Mouse (Mus musculus) limb, embryonic 15.5 days (tissue): ENCODE measurements around the gene Rbfox1. TPM values are rescaled to one million over a fixed set of nuclear protein-coding genes. Genes with fewer than 3 reads are reported as not detected.

Source experiments
- ATAC-seq: fragments of 200-750 bp; cut with Nextera tagmentation; 2 replicates; pipeline ENCODE4 v1.8.0; 2017; ENCODE audit warnings: low read depth, moderate TSS enrichment; ENCODE audit not compliant: insufficient number of reproducible peaks, low FRiP score, low TSS enrichment
- H3K27ac ChIP-seq: fragments of 300-500 bp; sonication (generic); 2 replicates; pipeline ENCODE4 v1.5.1; 2015; ENCODE audit warnings: moderate library complexity, mild to moderate bottlenecking, inconsistent platforms
- H3K27me3 ChIP-seq: fragments of 300-500 bp; sonication (generic); 2 replicates; pipeline ENCODE4 v1.6.1; 2015; ENCODE audit warnings: inconsistent platforms
- H3K36me3 ChIP-seq: fragments of 300-500 bp; sonication (generic); 2 replicates; pipeline ENCODE4 v1.6.1; 2015; ENCODE audit warnings: inconsistent platforms
- H3K4me1 ChIP-seq: fragments of 300-500 bp; sonication (generic); 2 replicates; pipeline ENCODE4 v1.6.1; 2015; ENCODE audit warnings: inconsistent platforms
- H3K4me2 ChIP-seq: fragments of 300-500 bp; sonication (generic); 2 replicates; pipeline ENCODE4 v1.6.1; 2015; ENCODE audit warnings: mild to moderate bottlenecking, inconsistent platforms
- H3K4me3 ChIP-seq: fragments of 300-500 bp; sonication (generic); 2 replicates; pipeline ENCODE4 v1.5.1; 2015; ENCODE audit warnings: mild to moderate bottlenecking, inconsistent platforms
- H3K9ac ChIP-seq: fragments of 300-500 bp; sonication (generic); 2 replicates; pipeline ENCODE4 v1.6.1; 2015; ENCODE audit warnings: inconsistent platforms
- H3K9me3 ChIP-seq: fragments of 300-500 bp; sonication (generic); 2 replicates; pipeline ENCODE4 v1.6.1; 2016; ENCODE audit warnings: inconsistent platforms
- WGBS: fragments of 180-500 bp; shearing (Covaris S2); methylation state at CpG from one replicate; pipeline ENCODE4 v1.1.7; 2015; 5-methylcytosine and 5-hydroxymethylcytosine counted together
- polyA plus RNA-seq: library from polyadenylated mRNA; unstranded; fragments of >200 nt; fragmentation: Nextera tagmentation; extraction: Ambion mirVana; gene quantifications from 2 replicates; pipeline ENCODE4 v1.2.1, GENCODE M21; 2015

Gene Rbfox1
- polyA plus RNA-seq, 1 experiment from 2014 or later = 4.0 TPM

DNA sequence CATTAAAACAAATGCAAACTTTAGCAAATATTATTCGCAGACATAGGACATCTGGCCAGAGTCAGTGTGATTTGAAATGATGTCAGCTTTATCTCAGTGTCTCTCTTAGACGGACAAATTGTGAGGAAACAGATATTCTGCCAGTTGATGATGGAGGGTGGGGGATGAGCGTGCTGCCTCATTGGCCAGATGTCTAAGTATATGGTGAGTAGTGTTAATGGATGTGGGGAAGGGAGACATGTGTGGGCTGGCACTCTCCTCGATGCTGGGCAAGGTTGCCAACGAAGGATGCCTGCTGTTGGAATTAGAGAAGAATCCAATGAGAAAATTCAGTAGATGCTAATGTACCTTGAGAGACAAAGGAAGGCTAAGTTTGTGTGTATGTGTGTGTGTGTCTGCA, 25.6 kb downstream of the Rbfox1 start:
- no peak overlapping the region for H3K9ac ChIP-seq
- H3K27me3 ChIP-seq = no peaks in the 10 kb centered on the region
- H3K4me2 ChIP-seq = no peak overlapping the region
- H3K27ac ChIP-seq = no peak overlapping the region
- 67% methylated on average over 5 of the region's 5 CpGs for WGBS
- no peak for ATAC-seq
- no peaks in the 10 kb centered on the region for H3K9me3 ChIP-seq
- H3K4me3 ChIP-seq = no peak overlapping the region
- H3K4me1 ChIP-seq = no peaks in the 10 kb centered on the region
- no peaks in the 10 kb centered on the region for H3K36me3 ChIP-seq

DNA sequence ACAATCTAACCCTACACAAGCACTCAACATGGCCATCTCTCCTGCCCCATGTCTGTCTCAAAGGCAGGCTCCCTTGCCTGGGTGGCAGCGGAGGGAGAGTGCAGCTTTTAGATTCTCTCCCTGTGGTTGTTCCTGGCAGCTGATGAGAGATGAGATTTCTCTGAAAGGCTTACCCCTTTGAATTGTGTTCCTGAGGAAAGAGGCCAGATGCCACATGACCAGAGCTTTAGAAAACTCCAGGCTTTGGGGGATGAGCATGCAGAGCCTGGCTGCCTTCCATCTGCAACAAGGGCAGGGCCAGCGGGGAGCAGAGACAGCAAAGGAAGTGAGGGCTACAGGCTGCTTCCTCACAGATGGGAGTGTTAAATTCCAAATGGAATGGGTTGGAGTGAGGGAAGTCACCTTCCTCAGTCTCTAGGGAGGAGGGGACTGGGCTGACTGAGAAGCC, 26.7 kb downstream of the Rbfox1 start:
- Histone ChIP-seq H3K27me3 (no peaks in the 10 kb centered on the region), H3K36me3 (no peaks in the 10 kb centered on the region), H3K27ac (no peak overlapping the region), H3K9ac (no peak overlapping the region), H3K9me3 (no peaks in the 10 kb centered on the region), H3K4me3 (no peak overlapping the region), H3K4me1 (no peaks in the 10 kb centered on the region), H3K4me2 (no peak overlapping the region)
- no peak for ATAC-seq
- 46% methylated on average over 2 of the region's 2 CpGs for whole genome bisulfite sequencing

GRCm38 (mm10) chr16:5917937-5918336, 32.8 kb downstream of the Rbfox1 start:
- Histone ChIP-seq H3K4me3 (no peak overlapping the region), H3K27ac (no peak overlapping the region), H3K36me3 (no peaks in the 10 kb centered on the region), H3K9ac (no peak overlapping the region), H3K27me3 (no peaks in the 10 kb centered on the region), H3K4me1 (no peaks in the 10 kb centered on the region), H3K9me3 (no peaks in the 10 kb centered on the region), H3K4me2 (no peak overlapping the region)
- no peak for ATAC-seq

DNA sequence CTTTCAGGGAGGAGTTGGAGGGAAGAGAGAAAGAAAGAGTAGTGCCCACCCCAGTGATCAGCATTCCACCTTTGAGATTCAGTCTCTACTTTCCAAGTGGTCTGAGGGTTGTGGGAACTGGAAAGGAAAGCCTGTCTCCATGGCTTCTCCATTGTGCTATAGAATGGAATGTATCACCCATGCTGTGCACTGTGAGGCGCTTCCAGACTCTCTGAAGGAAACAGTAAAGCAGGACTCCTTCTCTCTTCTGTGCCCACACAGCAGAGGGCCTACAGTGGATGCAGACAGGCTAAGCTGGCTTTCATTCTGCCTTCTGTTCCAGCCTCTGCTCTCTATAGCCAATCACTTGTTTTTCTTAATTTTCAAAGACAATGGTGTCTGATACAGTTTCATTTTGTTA, 41.8 kb downstream of the Rbfox1 start:
- Histone ChIP-seq H3K4me2 (no peak overlapping the region), H3K9me3 (no peaks in the 10 kb centered on the region), H3K9ac (no peak overlapping the region), H3K36me3 (no peaks in the 10 kb centered on the region), H3K27ac (no peak overlapping the region), H3K4me1 (no peaks in the 10 kb centered on the region), H3K27me3 (no peaks in the 10 kb centered on the region), H3K4me3 (no peak overlapping the region)
- no peak for ATAC-seq
- WGBS = 19% methylated on average over 1 of the region's 1 CpGs

- no peak for ATAC-seq
- H3K9me3 ChIP-seq = no peaks in the 10 kb centered on the region
- 30% methylated on average over 7 of the region's 7 CpGs for WGBS
- no peak overlapping the region for H3K27ac ChIP-seq
- no peaks in the 10 kb centered on the region for H3K4me1 ChIP-seq
- H3K4me2 ChIP-seq = no peak overlapping the region
- H3K4me3 ChIP-seq = no peak overlapping the region
- no peaks in the 10 kb centered on the region for H3K27me3 ChIP-seq
- H3K36me3 ChIP-seq = no peaks in the 10 kb centered on the region
- H3K9ac ChIP-seq = no peak overlapping the region
Measured at GRCm38 (mm10) chr16:5931680-5932079, 46.5 kb downstream of the Rbfox1 start.

DNA sequence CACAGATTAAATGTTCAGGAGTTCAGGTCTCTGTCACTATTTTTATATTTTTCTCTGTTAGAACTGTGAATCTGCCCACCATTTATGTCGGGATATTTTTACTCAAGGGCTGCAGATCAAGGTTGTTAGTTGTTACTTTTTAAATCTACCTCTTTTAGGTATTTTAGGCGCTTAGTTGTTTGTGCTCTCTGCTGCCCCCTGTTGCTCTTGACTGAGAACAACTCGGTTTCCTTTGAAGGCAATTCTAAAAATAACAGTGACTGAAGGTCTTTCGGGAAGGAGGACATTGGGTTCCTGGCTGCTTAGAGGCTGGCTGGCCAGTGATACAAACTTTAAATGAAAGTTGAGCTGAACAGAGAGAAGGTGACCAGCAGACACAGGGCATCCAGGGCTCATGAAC, 54.9 kb downstream of the Rbfox1 start:
- no peaks in the 10 kb centered on the region for H3K36me3 ChIP-seq
- no peak for ATAC-seq
- H3K4me1 ChIP-seq = no peaks in the 10 kb centered on the region
- H3K9me3 ChIP-seq = no peaks in the 10 kb centered on the region
- H3K27me3 ChIP-seq = no peaks in the 10 kb centered on the region
- H3K27ac ChIP-seq = no peak overlapping the region
- H3K4me2 ChIP-seq = no peak overlapping the region
- H3K9ac ChIP-seq = no peak overlapping the region
- no peak overlapping the region for H3K4me3 ChIP-seq
- WGBS = 53% methylated on average over 4 of the region's 4 CpGs

- Histone ChIP-seq H3K4me1 (no peaks in the 10 kb centered on the region), H3K9ac (no peak overlapping the region), H3K4me3 (no peak overlapping the region), H3K27me3 (no peaks in the 10 kb centered on the region), H3K9me3 (no peaks in the 10 kb centered on the region), H3K36me3 (no peaks in the 10 kb centered on the region), H3K27ac (no peak overlapping the region), H3K4me2 (no peak overlapping the region)
- ATAC-seq = no peak
- WGBS = 86% methylated on average over 1 of the region's 1 CpGs
Measured at GRCm38 (mm10) chr16:5945682-5946081, 60.5 kb downstream of the Rbfox1 start.

DNA sequence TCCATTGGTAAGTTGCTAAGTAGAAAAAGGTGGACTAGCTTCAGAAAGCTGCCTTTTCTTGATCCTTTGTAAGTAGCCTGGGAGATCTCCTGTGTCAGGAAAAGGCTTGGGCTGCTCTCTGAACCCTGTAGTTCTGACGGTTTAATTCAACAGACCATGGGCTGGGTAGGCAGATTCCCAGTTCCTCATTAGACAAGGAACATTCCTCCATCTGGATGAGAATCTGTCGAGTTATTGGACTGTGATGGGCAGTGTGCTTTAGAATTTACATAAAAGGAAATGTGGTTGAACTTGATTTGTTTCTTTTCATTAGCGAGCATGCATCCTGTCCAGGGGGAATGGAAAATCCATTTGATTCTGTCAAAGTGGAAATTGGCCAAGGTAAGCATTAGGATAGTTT, 68.0 kb downstream of the Rbfox1 start:
- Histone ChIP-seq H3K4me1 (no peaks in the 10 kb centered on the region), H3K4me3 (no peak overlapping the region), H3K9me3 (no peaks in the 10 kb centered on the region), H3K4me2 (no peak overlapping the region), H3K27me3 (no peaks in the 10 kb centered on the region), H3K36me3 (no peaks in the 10 kb centered on the region), H3K9ac (no peak overlapping the region), H3K27ac (no peak overlapping the region)
- ATAC-seq = no peak
- WGBS = 65% methylated on average over 3 of the region's 3 CpGs

GRCm38 (mm10) chr16:5957418-5957817, 72.3 kb downstream of the Rbfox1 start:
- H3K27me3 ChIP-seq = no peaks in the 10 kb centered on the region
- no peak overlapping the region for H3K9ac ChIP-seq
- WGBS = 43% methylated on average over 4 of the region's 4 CpGs
- H3K4me3 ChIP-seq = no peak overlapping the region
- H3K9me3 ChIP-seq = no peaks in the 10 kb centered on the region
- no peak for ATAC-seq
- H3K4me1 ChIP-seq = no peaks in the 10 kb centered on the region
- H3K36me3 ChIP-seq = no peaks in the 10 kb centered on the region
- H3K27ac ChIP-seq = no peak overlapping the region
- no peak overlapping the region for H3K4me2 ChIP-seq

- H3K9me3 ChIP-seq = no peaks in the 10 kb centered on the region
- H3K27me3 ChIP-seq = no peaks in the 10 kb centered on the region
- no peak overlapping the region for H3K4me3 ChIP-seq
- no peaks in the 10 kb centered on the region for H3K4me1 ChIP-seq
- no peaks in the 10 kb centered on the region for H3K36me3 ChIP-seq
- no peak overlapping the region for H3K4me2 ChIP-seq
- WGBS = 69% methylated on average over 3 of the region's 3 CpGs
- H3K9ac ChIP-seq = no peak overlapping the region
- H3K27ac ChIP-seq = no peak overlapping the region
- no peak for ATAC-seq
Measured at GRCm38 (mm10) chr16:5961786-5962185, 76.6 kb downstream of the Rbfox1 start.

DNA sequence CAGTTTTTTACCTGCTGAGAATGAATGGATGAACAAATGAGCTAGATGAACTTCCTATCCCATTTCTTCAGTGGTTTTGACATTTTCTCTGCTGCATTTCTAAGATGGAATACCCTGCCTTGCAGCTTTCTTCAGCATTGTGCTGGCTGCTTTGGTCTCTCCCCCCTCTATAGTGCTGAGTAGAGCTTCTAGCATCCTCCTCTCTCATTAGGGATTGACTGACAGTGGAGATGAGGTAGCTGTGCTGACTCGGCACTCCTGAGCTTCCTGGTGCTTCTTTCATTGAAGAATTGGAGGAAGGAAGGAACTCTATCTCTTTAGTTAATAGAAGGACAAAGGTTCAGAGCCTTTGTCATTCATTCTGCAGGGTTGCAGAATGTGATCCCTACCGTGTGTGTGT, 89.0 kb downstream of the Rbfox1 start:
- 65% methylated on average over 2 of the region's 2 CpGs for WGBS
- Histone ChIP-seq H3K4me1 (no peaks in the 10 kb centered on the region), H3K4me2 (no peak overlapping the region), H3K4me3 (no peak overlapping the region), H3K27ac (no peak overlapping the region), H3K9ac (no peak overlapping the region), H3K36me3 (no peaks in the 10 kb centered on the region), H3K9me3 (no peaks in the 10 kb centered on the region), H3K27me3 (no peaks in the 10 kb centered on the region)
- no peak for ATAC-seq

DNA sequence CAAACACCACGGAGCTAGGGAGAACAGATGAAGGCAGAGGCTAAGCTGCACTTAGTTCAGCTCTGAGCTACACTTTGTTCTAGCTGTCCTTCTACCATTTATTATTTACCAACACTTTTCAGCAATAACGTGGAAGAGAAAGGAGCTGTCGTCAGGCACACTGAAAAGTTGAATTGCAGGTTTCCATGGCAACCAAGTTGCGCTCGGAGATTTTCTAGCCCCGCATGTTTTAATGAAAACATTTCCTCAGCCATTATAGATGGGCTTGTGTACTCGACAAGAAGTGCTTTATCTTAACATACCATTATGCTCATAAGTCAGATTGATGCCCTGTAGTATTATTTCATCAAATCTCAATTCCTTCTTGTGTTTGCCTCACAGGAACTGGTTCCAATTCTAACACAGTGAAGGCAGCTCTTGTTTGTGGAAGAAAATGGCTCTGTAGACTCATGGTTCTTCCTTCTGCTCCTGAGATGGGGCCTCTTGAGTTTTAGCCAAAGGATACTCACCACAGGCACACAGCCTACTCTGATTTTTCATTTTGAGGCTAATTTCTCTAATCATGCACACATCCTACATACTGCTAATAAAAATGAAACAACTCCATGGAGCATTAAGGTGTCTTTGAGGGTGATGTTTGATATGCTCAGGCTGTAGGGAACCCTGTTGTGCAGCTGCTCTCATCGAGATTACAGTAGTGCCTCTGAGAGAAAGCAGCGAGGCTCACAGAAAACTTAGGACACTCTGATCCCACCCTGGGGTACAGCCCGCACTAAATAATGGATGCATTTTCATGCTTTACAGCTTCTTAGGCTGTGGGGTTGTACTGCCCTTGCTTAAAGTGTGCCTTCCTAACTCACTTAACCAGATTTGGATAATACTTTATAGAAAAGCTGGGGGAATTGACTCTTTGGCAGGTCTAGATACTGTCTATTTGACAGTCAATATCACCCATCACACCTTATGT, 107.2 kb downstream of the Rbfox1 start:
- Histone ChIP-seq H3K4me1 (no peaks in the 10 kb centered on the region), H3K9ac (no peak overlapping the region), H3K27ac (no peak overlapping the region), H3K36me3 (no peaks in the 10 kb centered on the region), H3K9me3 (no peaks in the 10 kb centered on the region), H3K4me3 (no peak overlapping the region), H3K4me2 (no peak overlapping the region), H3K27me3 (no peaks in the 10 kb centered on the region)
- 53% methylated on average over 10 of the region's 10 CpGs for WGBS
- no peak for ATAC-seq
